Mouse (Mus musculus): ENCODE measurements at regions not wholly inside any gene's neighbourhood (a gene's known extent, or its start where the extent isn't known, plus 50 kb on each side); places are given as distances from the start of the nearest gene placed in this dataset.

DNA sequence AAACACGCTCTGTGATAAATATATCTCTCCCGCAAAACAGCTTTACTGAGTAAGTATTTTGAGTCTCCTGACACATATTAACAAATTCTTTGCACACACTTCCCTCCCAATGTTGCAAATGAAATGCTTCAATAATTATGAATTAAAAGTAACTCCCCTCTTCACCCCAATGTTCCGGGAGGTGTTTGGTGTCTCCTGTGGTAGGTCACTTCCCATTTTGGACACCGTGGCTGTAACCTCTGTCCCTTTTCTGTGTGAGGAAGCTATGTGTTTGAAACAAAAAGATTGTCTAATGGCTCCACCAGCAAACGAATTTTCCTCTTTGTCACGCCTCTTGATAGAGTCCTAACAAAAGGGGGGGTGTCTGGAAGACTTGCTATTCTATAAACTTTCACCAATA, 122.5 kb upstream of the Adgrl2 start:
- intact Hi-C loops (cut with DNase I) = no loop called here
- no peak for DNase-seq (ENCODE audit: low spot score in 2 of 2)

DNA sequence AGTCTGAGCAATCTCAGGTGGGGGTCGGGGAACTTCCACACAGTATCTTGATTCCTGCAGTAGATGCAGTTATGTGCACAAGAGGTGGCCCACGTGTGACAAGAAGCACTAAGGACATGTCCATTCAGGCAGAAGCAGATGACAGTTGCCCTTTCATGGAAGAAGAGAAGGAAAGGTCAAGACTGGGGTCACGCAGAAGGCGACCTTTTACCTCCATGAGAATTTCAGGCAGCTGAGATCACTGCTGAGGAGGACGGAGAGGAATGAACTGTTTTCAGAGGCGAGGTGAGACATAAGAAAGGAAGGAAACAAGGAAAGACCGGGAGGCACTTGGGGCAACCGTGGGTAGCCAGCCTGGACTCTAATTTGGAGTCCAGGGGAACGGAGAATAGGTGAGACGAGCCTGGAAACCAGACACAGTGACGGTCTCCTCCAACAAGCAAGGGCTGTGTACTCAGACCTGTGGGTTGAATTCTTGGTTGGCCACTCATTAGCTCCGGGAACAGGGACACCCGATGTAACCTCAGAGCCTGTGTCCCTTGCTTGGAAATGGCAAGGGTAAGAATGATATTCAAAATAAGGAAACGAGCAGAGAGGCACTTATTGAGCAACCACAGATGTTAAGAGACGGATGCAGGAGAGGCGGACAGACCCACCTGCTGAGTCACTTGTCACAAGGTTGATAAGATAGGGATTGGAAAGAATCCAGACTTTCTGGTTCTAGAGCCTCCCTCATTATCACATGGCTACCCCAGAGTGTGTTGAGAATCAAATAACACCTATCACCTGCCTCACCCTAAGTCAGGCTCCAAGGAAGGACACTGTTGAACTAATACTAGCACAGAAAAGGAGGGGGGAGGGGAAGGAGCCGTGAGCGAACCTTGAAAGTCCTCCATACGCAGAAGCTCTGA, 121.4 kb upstream of the Adgrl2 start:
- DNase-seq (ENCODE audit: low spot score in 2 of 2) = no peak
- intact Hi-C loops (cut with DNase I) = no loop called here

DNA sequence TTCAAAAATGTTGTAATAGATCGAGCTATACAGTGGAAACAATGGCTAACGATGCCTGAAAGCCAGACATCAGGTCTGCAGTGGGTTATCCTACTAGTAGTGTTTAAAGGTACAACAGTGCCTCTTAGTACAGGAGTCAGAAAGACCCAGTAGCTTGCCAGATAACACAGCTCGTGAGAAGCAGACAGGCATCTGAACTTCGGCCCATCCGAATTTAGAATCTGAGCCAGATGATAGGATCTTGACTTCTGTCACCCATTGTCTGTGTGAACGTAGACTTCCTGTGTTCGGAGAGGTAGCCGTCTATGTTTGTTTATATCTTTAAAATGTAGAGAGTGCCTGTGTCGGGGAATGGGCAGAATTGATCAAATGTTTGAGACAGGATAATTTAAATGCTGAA, 120.5 kb upstream of the Adgrl2 start:
- intact Hi-C loops (cut with DNase I) = no loop called here
- no peak for DNase-seq (ENCODE audit: low spot score in 2 of 2)

DNA sequence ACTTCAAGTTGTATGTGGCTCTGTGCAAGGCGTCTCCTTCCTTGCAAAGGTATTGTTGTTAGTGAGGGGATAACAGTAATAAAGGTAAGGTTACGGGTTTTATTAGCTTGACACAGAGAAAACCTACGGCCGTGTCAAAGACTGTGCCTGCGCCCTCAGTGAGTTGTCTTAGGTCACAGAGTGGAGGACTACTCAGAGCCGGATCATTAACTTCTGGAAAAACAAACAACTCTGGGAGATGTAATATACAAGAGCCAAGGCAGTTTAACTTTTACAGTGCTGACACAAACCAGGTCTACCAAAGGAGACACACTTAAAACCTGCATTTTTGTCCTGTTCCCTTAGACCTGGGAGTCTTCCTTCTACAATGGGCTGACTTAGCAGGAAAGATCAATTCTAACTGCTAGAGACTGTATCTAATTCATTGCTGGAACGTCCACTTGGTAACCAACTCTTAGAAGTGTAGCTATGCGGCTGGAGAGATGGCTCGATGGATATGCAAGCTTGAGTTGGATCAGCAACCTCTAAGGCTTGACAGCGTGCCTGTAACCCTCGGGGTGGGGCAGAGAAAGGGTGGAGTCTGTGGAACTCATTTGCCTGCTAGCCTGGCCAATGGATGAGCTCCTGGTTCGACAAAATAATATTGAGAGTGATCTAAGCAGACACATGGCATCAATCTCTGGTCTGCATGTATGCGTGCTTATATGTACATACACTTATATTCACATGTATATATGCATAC, 115.5 kb upstream of the Adgrl2 start:
- DNase-seq (ENCODE audit: low spot score in 2 of 2) = no peak
- intact Hi-C loops (cut with DNase I) = no loop called here

DNA sequence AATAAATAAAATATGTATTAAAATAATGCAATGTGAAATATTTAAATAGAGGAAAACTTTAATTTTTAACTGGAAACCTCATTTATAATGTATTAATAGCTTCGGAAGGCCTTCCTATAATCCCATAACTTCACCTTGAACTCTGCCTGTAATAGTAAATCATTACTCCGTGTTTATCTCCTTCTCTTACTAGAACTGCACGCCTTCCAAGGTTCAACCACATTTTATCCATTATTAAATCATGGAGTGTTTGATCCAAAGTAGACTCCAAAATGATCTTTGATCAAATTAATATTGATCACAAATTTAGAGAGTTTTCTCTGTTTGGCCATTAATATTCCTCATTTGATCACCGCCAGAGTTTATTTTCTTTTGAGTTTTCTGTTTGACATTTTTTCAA, 114.8 kb upstream of the Adgrl2 start:
- intact Hi-C loops (cut with DNase I) = no loop called here

DNA sequence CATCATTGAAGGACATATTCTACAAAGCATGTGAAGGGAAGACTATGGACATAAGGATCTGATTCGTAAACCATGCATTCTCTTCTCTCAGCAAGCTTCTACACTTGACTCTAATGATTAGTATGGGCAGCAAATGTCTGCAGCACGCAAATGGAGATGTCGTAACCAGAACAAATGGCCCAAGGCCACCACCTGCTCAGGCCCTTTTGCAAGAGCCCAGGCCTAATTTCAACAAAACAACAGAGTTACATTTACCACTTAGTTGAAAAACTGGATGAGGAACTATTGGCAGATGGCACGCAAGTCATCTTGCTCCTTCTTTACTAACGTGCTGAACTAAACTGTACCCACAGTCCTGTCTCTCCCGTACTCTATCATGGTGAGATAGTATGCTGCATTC, 113.7 kb upstream of the Adgrl2 start:
- no peak for DNase-seq (ENCODE audit: low spot score in 2 of 2)
- intact Hi-C loops (cut with DNase I) = no loop called here

More for the DNA sequence above, 114.8 kb upstream of the Adgrl2 start:
- no peak for DNase-seq (ENCODE audit: low spot score in 2 of 2)

DNA sequence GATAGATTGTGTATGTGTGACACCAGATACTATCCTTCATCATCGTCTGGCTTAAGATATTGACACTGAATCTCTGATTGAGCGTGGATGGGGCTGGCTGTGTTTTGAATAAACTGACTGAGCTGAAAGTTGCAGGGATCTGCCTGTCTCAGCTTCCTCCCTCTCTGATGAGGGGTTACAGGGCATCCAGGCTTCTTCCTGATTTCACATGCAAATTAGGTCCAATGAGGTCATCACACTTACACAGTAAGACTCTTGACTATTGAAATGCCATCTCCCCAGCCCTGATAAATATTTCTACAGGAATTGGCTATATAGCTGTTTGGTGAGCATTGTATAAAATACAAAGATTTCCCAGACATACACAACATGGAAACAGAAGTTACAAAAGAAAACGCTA, 113.1 kb upstream of the Adgrl2 start:
- no peak for DNase-seq (ENCODE audit: low spot score in 2 of 2)
- intact Hi-C loops (cut with DNase I) = no loop called here

DNA sequence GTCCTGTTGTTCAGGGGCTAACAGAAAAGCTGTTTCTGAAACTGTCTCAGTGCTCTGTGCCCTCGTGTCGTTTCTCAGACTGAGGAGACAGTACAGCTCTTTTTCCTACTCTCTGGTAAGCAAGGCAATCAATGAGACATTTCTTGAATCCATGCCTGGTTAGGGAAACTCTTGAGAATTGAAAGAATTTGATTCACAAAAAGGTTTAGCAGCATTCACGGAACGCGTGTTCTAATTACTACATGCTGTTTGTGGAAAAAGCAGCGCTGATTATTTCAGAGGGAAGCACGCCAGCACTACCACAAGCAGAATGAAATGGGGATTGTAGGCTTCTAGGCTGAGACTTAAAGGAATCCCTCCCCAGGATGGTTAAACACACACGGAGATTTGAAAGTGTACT, 112.5 kb upstream of the Adgrl2 start:
- intact Hi-C loops (cut with DNase I) = no loop called here
- DNase-seq (ENCODE audit: low spot score in 2 of 2) = peak; percentile 28 to 39

DNA sequence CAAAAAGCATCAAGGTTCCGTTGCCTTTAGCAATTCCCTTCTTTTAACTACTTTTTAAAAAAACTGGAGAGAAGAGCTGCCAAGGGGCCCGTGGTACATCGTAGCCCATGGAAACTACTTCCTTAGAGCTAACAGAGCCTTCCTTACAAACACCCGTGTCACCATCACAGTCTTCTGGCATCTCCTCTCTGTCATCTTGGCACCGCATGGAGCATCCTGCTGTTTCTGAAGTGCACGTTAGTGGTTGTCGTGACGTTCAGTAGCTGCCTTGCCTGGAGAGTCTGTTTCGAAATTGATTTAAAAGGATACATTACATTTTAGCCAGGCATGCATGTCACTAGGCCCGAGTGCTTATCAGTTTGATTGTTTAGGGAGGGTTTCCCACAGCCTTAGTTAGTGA, 111.4 kb upstream of the Adgrl2 start:
- DNase-seq (ENCODE audit: low spot score in 2 of 2) = no peak
- intact Hi-C loops (cut with DNase I) = no loop called here

DNA sequence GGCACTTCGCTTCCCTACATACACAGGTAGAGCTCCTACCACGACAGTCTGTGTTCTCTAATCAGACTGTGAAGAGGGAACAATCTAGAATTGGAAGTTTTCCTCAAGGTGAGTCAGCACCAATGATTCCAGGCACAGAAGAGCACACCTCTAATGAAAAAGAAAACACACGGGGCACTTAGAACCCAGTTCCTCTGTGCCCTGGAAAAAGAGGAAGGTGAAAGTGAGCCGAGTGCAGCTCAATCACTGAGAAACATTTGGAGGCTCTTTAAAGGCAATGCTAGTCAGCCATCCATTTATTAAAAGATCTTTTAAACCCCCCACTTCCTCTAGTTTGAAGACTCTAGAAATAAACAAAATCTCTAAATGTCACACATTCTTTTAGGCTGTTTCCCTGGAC, 108.4 kb upstream of the Adgrl2 start:
- no peak for DNase-seq (ENCODE audit: low spot score in 2 of 2)
- intact Hi-C loops (cut with DNase I) = no loop called here

DNA sequence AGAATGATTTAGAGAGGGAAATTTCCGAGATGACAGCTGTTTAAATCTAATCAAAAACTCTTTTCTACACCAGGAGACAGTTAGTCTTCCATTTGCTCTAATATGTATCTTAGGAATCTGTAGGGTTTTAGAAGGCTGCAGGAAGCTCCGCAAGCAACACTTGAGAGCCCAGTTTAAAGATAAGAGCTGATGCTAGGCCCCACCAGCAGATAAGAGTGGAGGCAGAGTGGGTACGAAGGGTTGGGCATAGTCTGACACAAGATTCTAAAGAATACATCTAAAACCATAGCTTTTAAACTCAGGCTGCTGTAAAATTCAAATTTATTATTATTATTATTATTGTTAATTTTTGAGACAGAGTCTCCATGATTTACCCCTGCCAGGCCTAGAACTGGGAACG, 106.7 kb upstream of the Adgrl2 start:
- intact Hi-C loops (cut with DNase I) = no loop called here
- DNase-seq (ENCODE audit: low spot score in 2 of 2) = no peak

DNA sequence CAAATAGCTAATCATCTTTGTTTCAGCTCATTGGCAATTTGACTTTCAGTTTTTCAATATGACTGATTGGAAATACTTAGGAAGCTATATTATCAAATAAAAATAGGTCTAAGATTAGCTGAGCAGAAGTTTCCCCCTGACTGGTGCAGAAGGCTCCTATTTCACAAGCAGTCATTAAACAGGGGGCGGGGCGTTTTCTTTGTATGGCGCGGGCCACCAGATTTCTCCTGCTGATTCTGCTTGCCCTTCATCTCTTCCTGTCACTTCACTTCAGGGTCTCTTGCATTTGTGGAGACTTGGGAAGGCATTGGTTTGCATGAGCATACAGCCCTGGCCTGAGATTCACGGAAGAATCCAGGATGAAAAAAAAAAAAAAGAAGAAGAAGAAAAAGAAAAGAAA, 102.3 kb upstream of the Adgrl2 start:
- no peak for DNase-seq (ENCODE audit: low spot score in 2 of 2)
- intact Hi-C loops (cut with DNase I) = no loop called here

DNA sequence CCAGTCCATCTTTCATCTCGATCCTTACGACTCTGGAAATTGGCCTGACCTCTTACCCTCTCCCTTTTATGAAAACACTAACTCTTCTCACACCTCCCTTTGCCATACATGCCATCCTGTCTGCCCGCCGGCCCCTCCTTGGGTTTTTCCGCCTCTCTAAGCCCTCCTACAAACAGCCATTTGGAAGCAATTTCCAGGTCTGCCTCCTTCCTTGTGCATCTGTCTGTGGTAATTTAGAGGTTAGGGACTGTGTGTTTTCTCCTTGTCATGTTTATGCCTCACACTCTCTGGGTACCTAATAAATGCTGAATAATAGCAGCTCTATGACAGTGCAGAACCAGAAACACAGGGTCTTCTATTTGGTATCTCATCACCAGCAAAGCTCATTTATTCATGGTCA, 99.7 kb upstream of the Adgrl2 start:
- intact Hi-C loops (cut with DNase I) = no loop called here
- DNase-seq (ENCODE audit: low spot score in 2 of 2) = no peak

DNA sequence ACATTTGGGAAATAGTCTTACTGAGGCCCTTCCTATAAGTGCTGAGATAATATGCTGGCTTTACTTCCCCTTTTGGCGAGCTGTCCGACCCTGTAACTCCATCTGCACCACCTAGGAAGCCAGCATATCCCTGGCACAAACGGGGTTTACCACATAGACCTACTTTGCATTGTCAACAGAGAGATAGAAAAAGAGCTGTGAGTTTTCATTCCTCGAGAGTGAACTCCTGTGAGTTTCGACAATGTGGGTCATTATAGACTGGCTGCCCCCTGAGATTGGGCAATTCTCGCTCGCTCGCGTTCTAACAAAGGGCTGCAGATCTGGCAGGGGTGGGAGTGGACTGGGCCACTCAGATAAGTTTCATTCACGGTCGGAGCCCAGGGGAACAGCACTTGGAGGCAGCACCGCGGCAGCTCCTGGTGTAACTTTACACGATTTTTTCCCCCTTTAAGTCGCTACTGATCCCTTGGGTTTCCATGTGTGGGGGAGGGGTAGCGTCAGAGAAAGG, 98.3 kb upstream of the Adgrl2 start:
- intact Hi-C loops (cut with DNase I) = no loop called here
- no peak for DNase-seq (ENCODE audit: low spot score in 2 of 2)

DNA sequence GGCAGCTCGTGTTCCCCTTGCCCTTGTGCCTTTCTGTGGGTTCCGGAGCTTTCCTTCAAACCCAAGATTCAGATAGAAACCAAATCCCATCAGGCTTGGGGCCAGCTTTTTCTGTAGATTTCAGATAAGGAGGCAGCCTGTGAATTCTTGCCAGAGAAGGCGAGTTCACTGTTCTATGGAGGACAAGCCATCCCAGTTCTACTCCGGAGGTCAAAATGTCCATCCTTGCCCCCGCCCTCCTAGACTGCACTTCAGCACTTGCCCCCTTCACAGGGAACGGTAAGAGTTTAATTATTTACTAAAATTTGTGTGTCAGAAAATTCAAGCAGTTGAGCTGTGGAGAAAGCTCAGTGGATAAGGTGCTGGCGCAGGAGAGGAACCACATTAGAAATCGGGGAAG, 97.1 kb upstream of the Adgrl2 start:
- intact Hi-C loops (cut with DNase I) = no loop called here
- no peak for DNase-seq (ENCODE audit: low spot score in 2 of 2)

DNA sequence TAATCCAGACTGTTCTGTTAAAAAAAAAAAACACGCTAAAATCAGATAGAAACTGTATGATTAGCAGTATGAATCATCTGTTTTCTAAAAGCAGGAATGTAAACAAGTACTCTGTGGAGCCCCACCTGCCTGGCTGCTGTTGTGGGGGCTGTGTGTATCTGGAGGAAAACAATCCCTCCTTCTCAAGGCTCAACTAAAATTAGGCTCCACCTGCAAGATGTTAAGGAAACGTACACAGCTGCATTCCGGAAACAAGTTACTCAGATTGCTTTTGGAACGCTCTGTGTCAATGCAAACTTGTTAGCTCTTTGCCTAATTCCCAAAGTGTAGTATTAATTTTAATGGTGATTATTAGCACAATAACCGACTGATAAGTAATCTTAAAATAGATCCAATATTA, 96.3 kb upstream of the Adgrl2 start:
- intact Hi-C loops (cut with DNase I) = no loop called here

DNA sequence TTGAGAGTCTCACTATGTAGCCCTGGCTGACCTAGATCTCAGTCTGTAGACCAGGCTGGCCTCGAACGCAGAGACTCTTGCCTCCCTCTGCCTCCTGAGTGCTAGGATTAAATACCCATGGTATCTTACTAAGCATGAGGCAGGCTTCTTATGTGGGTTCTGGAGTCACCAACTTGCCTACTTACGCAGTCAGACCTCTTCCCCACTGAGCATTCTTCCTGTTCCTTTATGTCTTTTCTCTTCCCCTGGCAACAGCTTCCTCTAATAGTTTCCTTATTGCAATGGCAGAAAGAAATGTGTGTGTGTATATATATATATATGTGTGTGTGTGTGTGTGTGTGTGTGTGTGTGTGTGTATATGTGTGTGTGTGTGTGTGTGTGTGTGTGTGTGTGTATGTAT, 95.7 kb upstream of the Adgrl2 start:
- intact Hi-C loops (cut with DNase I) = no loop called here
- DNase-seq (ENCODE audit: low spot score in 2 of 2) = no peak

More for the DNA sequence above, 96.3 kb upstream of the Adgrl2 start:
- no peak for DNase-seq (ENCODE audit: low spot score in 2 of 2)

DNA sequence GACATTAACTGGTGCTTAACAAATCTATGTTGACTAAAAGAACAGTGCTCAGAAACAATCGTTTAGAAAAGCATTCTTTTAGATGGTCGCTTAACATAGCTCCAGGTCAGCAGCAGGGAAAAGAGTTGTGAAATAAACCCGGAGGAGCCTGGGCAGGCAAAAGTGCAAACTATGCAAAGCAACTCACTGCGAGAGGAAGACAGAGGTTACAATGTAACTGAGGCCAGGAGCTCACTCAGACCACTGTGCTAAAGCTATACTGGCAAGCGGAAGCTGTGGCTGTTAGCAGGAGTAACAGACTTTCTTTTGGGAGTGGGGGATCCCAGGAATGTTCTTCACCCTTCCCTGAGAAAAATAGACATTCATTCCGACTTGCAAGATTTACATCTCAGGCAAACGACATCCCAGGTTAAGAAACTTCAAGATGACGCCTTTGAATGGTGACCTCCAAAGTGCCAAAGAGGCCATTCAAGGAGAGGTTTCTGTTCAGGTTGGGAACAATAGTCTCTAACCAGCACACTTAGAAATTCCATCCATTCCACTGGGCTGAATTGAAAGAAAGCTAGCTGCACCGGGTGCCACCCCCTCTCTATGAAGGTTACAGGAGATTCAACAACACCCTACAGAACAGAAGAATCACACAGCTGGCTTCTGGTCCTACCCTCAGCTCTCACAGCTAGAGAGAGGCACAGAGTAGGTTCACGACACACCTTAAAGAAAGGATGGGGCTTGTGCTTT, 94.7 kb upstream of the Adgrl2 start:
- DNase-seq (ENCODE audit: low spot score in 2 of 2) = no peak
- intact Hi-C loops (cut with DNase I) = no loop called here

DNA sequence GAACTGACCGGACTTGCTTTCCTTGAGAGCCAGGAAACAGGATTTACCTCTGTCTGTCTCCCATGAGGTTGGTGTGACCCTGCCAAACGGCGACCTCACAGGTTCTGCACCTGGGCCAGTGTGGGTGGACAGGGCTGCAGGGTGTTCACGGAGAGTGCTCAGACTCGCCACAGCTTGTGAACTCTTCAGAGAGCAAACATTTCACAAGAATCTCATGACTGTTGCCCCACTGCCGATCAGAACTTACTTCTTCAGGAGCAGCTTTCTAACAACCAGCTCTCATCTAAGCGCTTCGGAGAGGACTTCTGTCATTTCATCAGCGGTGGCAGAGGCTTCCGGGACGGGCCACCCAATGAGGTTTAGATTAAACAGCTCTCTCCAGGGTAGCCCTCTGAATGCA, 93.0 kb upstream of the Adgrl2 start:
- DNase-seq (ENCODE audit: low spot score in 2 of 2) = no peak

DNA sequence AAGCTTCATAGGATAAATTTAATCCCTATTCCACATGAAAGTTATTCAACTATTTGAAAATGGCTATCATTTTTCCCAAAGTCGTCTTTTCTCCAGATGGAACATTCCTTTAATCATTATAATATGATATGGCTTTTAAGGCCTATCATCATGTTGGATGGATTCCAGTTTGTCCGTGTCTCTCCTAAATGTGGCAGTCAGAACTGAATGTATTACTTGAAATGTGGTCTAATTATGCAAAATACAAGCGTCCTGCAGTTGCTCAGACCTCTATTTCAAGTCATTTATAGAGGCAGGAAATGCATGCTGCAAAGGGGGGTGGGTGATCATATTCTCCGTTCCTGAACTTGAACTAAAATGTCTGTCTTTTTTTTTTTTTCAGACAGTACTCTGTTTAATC, 88.5 kb upstream of the Adgrl2 start:
- intact Hi-C loops (cut with DNase I) = loop anchor here (10.0 kb wide), 1 partner anchor 84 kb away; the partner anchor contains the start of gene Adgrl2

More for the DNA sequence above, 93.0 kb upstream of the Adgrl2 start:
- intact Hi-C loops (cut with DNase I) = no loop called here

More for the DNA sequence above, 88.5 kb upstream of the Adgrl2 start:
- no peak for DNase-seq (ENCODE audit: low spot score in 2 of 2)

Measured in left cerebral cortex, postnatal 14 days (tissue).